Mouse (Mus musculus) mature B cell (primary cell): ENCODE measurements around the gene Axl.

Experiments
- in situ Hi-C: fragments of 300-500 bp; cut with MboI; formaldehyde crosslinking; loops from 2 replicates; pipeline ENCODE4 v1.14.3; 2019

Gene Axl

DNA sequence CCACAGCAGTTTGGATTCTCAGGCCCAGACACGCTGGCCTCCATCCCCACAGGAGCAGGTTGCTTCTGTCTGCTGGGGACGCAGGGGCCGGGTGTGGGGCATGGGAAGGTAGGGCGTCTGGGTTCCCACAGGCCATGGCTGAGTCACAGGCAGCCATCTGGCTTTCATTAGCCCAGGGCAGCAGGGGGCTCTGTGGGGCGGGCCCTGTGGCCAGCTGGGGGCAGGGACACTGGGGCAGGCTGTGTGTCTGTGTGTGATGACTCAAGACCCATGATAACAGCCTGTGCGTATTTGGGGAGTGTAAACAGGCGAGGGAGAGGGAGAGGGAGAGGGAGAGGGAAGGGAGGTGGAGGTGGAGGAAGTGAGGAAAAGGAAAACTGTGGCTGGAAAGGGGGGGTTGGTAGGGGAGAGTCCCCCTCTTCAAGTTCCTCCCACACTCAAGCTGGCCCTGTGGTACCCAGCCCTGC is 76.7 kb downstream of the Axl start:
- in situ Hi-C loops: no loop called here

DNA sequence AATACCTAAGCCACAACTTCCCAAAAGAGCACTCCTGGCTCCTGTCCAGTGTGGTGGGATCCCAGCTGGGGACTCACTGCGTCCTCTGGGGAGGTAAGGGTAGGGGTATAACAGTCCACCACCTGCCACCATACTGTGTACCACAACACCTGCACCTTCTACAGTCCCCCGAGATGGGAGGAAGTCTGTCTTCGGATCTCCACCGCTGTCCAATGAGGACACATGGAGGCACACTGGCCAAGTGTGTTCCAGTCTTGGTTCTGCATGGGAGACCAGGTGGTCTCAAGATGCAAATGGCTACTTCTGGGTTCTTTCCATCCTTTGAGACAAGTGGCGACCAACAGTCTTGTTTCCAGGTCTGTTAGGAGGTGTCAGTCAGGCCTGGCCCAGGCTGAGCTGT is 77.3 kb downstream of the Axl start:
- in situ Hi-C loops: no loop called here

DNA sequence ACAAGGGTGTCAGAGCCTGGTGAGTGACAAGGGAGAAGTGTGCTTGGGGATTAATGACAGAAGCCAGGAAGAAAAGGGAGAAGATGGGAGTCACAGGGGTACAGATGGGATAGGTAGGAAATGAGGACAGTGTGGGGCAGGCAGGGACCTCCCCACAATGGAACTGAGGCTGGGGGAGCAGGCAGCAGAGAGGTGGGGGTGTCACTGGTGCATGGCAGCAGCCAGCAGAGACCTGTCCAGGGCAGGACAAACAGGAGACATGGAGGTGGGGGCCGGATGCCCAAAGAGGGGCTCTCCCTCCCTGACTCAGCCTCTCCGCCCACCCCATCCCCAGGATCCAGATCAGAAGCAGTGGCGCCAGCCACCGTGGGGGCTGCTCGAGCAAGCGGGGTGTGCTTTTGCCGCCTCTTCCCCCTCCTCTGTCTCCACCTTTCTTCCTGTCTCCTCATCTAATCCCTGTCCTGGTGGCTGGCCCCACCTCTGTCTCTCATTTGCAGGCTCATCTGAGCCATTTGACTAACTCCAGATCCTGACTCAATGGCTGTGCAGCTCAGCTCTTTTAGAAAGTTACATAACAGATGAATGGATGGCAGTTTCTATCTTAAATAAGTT is 77.9 kb downstream of the Axl start:
- in situ Hi-C loops: no loop called here

DNA sequence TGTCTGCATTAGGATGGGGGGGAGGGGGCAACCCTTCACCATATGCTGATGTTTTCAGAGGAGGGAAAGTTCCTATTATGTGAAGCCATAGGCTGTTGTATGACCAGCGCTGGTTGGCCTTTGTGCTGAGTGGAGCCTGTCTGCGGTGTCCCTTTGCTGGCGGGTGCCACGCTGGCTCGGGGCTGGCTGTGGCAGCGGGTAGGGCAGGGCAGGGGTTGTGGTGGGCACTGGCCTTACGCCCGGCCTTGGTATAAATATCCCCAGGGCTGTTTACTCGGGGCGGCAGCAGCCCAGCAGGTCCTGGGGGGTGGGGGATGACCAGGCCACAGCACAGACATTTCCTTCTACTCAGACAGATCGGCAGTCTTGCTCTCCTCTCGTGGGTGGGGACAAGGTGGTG is 78.5 kb downstream of the Axl start:
- in situ Hi-C loops: no loop called here

DNA sequence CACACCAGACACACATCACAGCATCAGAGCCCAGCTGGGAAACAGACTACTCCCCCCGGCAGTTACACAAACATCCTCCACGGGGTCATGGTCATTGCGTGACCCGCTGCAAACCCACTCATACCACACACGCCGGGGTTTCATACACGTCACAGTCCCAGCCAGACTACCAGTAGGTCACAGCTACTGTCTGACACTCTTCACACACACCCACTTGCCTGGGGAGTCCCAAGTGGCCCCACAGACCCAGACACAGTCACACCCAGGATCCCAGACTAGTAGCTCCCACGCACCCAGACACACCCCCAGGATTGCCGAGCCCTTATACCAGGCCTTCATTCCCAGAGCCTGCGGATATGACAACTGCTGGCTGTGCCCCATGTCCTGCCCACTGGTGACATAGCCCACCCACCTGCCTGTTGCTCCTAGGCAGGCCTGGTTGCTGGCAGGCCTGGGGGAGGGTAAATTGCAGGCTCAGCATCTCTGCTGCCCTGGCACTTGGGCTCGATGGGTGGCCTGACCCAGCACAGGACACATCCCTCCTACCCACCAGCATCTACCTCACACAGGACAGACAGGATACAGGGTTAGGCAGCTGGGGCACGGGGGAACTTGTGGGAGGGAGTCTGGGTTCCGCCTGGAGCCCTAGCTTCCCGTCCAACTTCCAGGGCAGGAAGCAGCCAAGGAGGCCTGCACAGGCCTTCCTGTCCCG is 80.8 kb downstream of the Axl start:
- in situ Hi-C loops: no loop called here
